Mouse (Mus musculus): ENCODE measurements around the gene Il1rapl1. TPM values are rescaled to one million over a fixed set of nuclear protein-coding genes. Genes with fewer than 3 reads are reported as not detected.

Il1rapl1 gene
- total RNA-seq, 1 experiment from 2014 or later, result not detected

- ATAC-seq (replicated peaks in 1 of 2; ENCODE audit: insufficient read depth in 1 of 2, low FRiP score in 2 of 2, low TSS enrichment in 1 of 2, low read depth in 1 of 2, poor library complexity in 2 of 2, severe bottlenecking in 2 of 2), result no peak
Measured at GRCm38 (mm10) chrX:87807717-87808116, 307.7 kb downstream of the Il1rapl1 start.

GRCm38 (mm10) chrX:87793011-87793410 lies 322.4 kb downstream of the Il1rapl1 start:
- ATAC-seq (replicated peaks in 1 of 2; ENCODE audit: insufficient read depth in 1 of 2, low FRiP score in 2 of 2, low TSS enrichment in 1 of 2, low read depth in 1 of 2, poor library complexity in 2 of 2, severe bottlenecking in 2 of 2), result no peak

GRCm38 (mm10) chrX:87710589-87710988 lies 404.9 kb downstream of the Il1rapl1 start:
- no peak for ATAC-seq (replicated peaks in 1 of 2; ENCODE audit: insufficient read depth in 1 of 2, low FRiP score in 2 of 2, low TSS enrichment in 1 of 2, low read depth in 1 of 2, poor library complexity in 2 of 2, severe bottlenecking in 2 of 2)

- ATAC-seq (replicated peaks in 1 of 2; ENCODE audit: insufficient read depth in 1 of 2, low FRiP score in 2 of 2, low TSS enrichment in 1 of 2, low read depth in 1 of 2, poor library complexity in 2 of 2, severe bottlenecking in 2 of 2), result no peak
Measured at GRCm38 (mm10) chrX:87663856-87664255, 451.6 kb downstream of the Il1rapl1 start.

GRCm38 (mm10) chrX:87655644-87656043 lies 459.8 kb downstream of the Il1rapl1 start:
- no peak for ATAC-seq (replicated peaks in 1 of 2; ENCODE audit: insufficient read depth in 1 of 2, low FRiP score in 2 of 2, low TSS enrichment in 1 of 2, low read depth in 1 of 2, poor library complexity in 2 of 2, severe bottlenecking in 2 of 2)

GRCm38 (mm10) chrX:87600914-87601313 lies 514.5 kb downstream of the Il1rapl1 start:
- no peak for ATAC-seq (replicated peaks in 1 of 2; ENCODE audit: insufficient read depth in 1 of 2, low FRiP score in 2 of 2, low TSS enrichment in 1 of 2, low read depth in 1 of 2, poor library complexity in 2 of 2, severe bottlenecking in 2 of 2)

GRCm38 (mm10) chrX:87507997-87508396 lies 607.4 kb downstream of the Il1rapl1 start:
- no peak for ATAC-seq (replicated peaks in 1 of 2; ENCODE audit: insufficient read depth in 1 of 2, low FRiP score in 2 of 2, low TSS enrichment in 1 of 2, low read depth in 1 of 2, poor library complexity in 2 of 2, severe bottlenecking in 2 of 2)

- ATAC-seq (replicated peaks in 1 of 2; ENCODE audit: insufficient read depth in 1 of 2, low FRiP score in 2 of 2, low TSS enrichment in 1 of 2, low read depth in 1 of 2, poor library complexity in 2 of 2, severe bottlenecking in 2 of 2), result no peak
Measured at GRCm38 (mm10) chrX:87502604-87503003, 612.8 kb downstream of the Il1rapl1 start.

- ATAC-seq (replicated peaks in 1 of 2; ENCODE audit: insufficient read depth in 1 of 2, low FRiP score in 2 of 2, low TSS enrichment in 1 of 2, low read depth in 1 of 2, poor library complexity in 2 of 2, severe bottlenecking in 2 of 2), result no peak
Measured at GRCm38 (mm10) chrX:87483416-87483815, 632.0 kb downstream of the Il1rapl1 start.

GRCm38 (mm10) chrX:87238191-87238590 lies 877.3 kb downstream of the Il1rapl1 start:
- ATAC-seq (replicated peaks in 1 of 2; ENCODE audit: insufficient read depth in 1 of 2, low FRiP score in 2 of 2, low TSS enrichment in 1 of 2, low read depth in 1 of 2, poor library complexity in 2 of 2, severe bottlenecking in 2 of 2), result peak; percentile 73 to 90; a peak in 3 of 4 replicates

GRCm38 (mm10) chrX:87225280-87225679 lies 890.2 kb downstream of the Il1rapl1 start:
- no peak for ATAC-seq (replicated peaks in 1 of 2; ENCODE audit: insufficient read depth in 1 of 2, low FRiP score in 2 of 2, low TSS enrichment in 1 of 2, low read depth in 1 of 2, poor library complexity in 2 of 2, severe bottlenecking in 2 of 2)

GRCm38 (mm10) chrX:87002296-87002695 lies 1113.1 kb downstream of the Il1rapl1 start:
- no peak for ATAC-seq (replicated peaks in 1 of 2; ENCODE audit: insufficient read depth in 1 of 2, low FRiP score in 2 of 2, low TSS enrichment in 1 of 2, low read depth in 1 of 2, poor library complexity in 2 of 2, severe bottlenecking in 2 of 2)

GRCm38 (mm10) chrX:86955126-86955525 lies 1160.3 kb downstream of the Il1rapl1 start:
- ATAC-seq (replicated peaks in 1 of 2; ENCODE audit: insufficient read depth in 1 of 2, low FRiP score in 2 of 2, low TSS enrichment in 1 of 2, low read depth in 1 of 2, poor library complexity in 2 of 2, severe bottlenecking in 2 of 2), result no peak

GRCm38 (mm10) chrX:86954614-86955013 lies 1160.8 kb downstream of the Il1rapl1 start:
- no peak for ATAC-seq (replicated peaks in 1 of 2; ENCODE audit: insufficient read depth in 1 of 2, low FRiP score in 2 of 2, low TSS enrichment in 1 of 2, low read depth in 1 of 2, poor library complexity in 2 of 2, severe bottlenecking in 2 of 2)

- ATAC-seq (replicated peaks in 1 of 2; ENCODE audit: insufficient read depth in 1 of 2, low FRiP score in 2 of 2, low TSS enrichment in 1 of 2, low read depth in 1 of 2, poor library complexity in 2 of 2, severe bottlenecking in 2 of 2), result peak; percentile 72 to 87
Measured at GRCm38 (mm10) chrX:86950940-86951339, 1164.5 kb downstream of the Il1rapl1 start.

GRCm38 (mm10) chrX:86949112-86949511 lies 1166.3 kb downstream of the Il1rapl1 start:
- peak; percentile 78 to 98; a peak in 3 of 4 replicates for ATAC-seq (replicated peaks in 1 of 2; ENCODE audit: insufficient read depth in 1 of 2, low FRiP score in 2 of 2, low TSS enrichment in 1 of 2, low read depth in 1 of 2, poor library complexity in 2 of 2, severe bottlenecking in 2 of 2)

- ATAC-seq (replicated peaks in 1 of 2; ENCODE audit: insufficient read depth in 1 of 2, low FRiP score in 2 of 2, low TSS enrichment in 1 of 2, low read depth in 1 of 2, poor library complexity in 2 of 2, severe bottlenecking in 2 of 2), result no peak
Measured at GRCm38 (mm10) chrX:86854835-86855234, 1260.6 kb downstream of the Il1rapl1 start.

- ATAC-seq (replicated peaks in 1 of 2; ENCODE audit: insufficient read depth in 1 of 2, low FRiP score in 2 of 2, low TSS enrichment in 1 of 2, low read depth in 1 of 2, poor library complexity in 2 of 2, severe bottlenecking in 2 of 2), result no peak
Measured at GRCm38 (mm10) chrX:86808218-86808617, 1307.2 kb downstream of the Il1rapl1 start.

GRCm38 (mm10) chrX:86802725-86803124 lies 1312.7 kb downstream of the Il1rapl1 start:
- no peak for ATAC-seq (replicated peaks in 1 of 2; ENCODE audit: insufficient read depth in 1 of 2, low FRiP score in 2 of 2, low TSS enrichment in 1 of 2, low read depth in 1 of 2, poor library complexity in 2 of 2, severe bottlenecking in 2 of 2)

- no peak for ATAC-seq (replicated peaks in 1 of 2; ENCODE audit: insufficient read depth in 1 of 2, low FRiP score in 2 of 2, low TSS enrichment in 1 of 2, low read depth in 1 of 2, poor library complexity in 2 of 2, severe bottlenecking in 2 of 2)
Measured at GRCm38 (mm10) chrX:86728803-86729202, 1386.6 kb downstream of the Il1rapl1 start.

Data from hematopoietic stem cell, adult 5-6 weeks (primary cell).